Mouse (Mus musculus) heart, postnatal 0 days (tissue): ENCODE results near the gene C4bp. TPM values are rescaled to one million over a fixed set of nuclear protein-coding genes. Genes with fewer than 3 reads are reported as not detected.

Experiments
- ATAC-seq: fragments of 200-750 bp; cut with Nextera tagmentation; 2 replicates; pipeline ENCODE4 v1.8.0; 2017; ENCODE audit warnings: low read depth, moderate number of reproducible peaks, moderate library complexity; ENCODE audit not compliant: insufficient read depth
- DNase-seq: peaks from one replicate; pipeline ENCODE4 v3.0.0-alpha.2; 2016; ENCODE audit warnings: low spot score
- H3K27ac ChIP-seq: fragments of 300-500 bp; sonication (generic); 2 replicates; pipeline ENCODE4 v1.5.1; 2014; ENCODE audit warnings: low read depth, mild to moderate bottlenecking
- H3K27me3 ChIP-seq: fragments of 300-500 bp; sonication (generic); 2 replicates; pipeline ENCODE4 v1.6.1; 2014; ENCODE audit warnings: low read length, mixed read lengths; ENCODE audit not compliant: control insufficient read depth, insufficient read depth
- H3K36me3 ChIP-seq: fragments of 300-500 bp; sonication (generic); replicated peaks from 2 replicates; pipeline ENCODE4 v1.6.1; 2014; ENCODE audit warnings: low read length, mixed read lengths; ENCODE audit not compliant: control insufficient read depth, insufficient read depth
- H3K4me1 ChIP-seq: fragments of 300-500 bp; sonication (generic); 2 replicates; pipeline ENCODE4 v1.6.1; 2014; ENCODE audit warnings: antibody characterized with exemption; ENCODE audit not compliant: control insufficient read depth, insufficient read depth
- H3K4me2 ChIP-seq: fragments of 300-500 bp; sonication (generic); 2 replicates; pipeline ENCODE4 v1.6.1; 2014; ENCODE audit warnings: low read depth, mild to moderate bottlenecking, low read length, moderate library complexity
- H3K4me3 ChIP-seq: fragments of 300-500 bp; sonication (generic); 2 replicates; pipeline ENCODE4 v1.5.1; 2014; ENCODE audit warnings: low read depth, low read length
- H3K9ac ChIP-seq: fragments of 300-500 bp; sonication (generic); replicated peaks from 2 replicates; pipeline ENCODE4 v1.6.1; 2014; ENCODE audit warnings: low read depth, low read length, mixed read lengths
- H3K9me3 ChIP-seq: fragments of 300-500 bp; sonication (generic); replicated peaks from 2 replicates; pipeline ENCODE4 v1.6.1; 2016; ENCODE audit warnings: low read length; ENCODE audit not compliant: control insufficient read depth
- CTCF ChIP-seq: IDR thresholded peaks from 2 replicates; pipeline ENCODE4 v1.5.1; 2016; ENCODE audit warnings: antibody characterized with exemption, control low read depth, low read depth
- EP300 ChIP-seq: IDR thresholded peaks from 2 replicates; pipeline ENCODE4 v1.6.1; 2016; ENCODE audit warnings: antibody characterized with exemption, low read depth
- WGBS: fragments of 180-500 bp; shearing (Covaris S2); extraction: QIAGEN DNeasy Blood & Tissue Kit; methylation state at CpG from one replicate; pipeline ENCODE4 v1.1.7; 2014; 5-methylcytosine and 5-hydroxymethylcytosine counted together
- polyA plus RNA-seq: library from polyadenylated mRNA; unstranded; fragments of >200 nt; fragmentation: Nextera tagmentation; extraction: Ambion mirVana; gene quantifications from 2 replicates; pipeline ENCODE4 v1.2.1, GENCODE M21; 2015
- total RNA-seq: library from RNA; depleted of rRNA; stranded (reverse); fragments of >200 nt; gene quantifications from 2 replicates; pipeline ENCODE4 v1.2.3, GENCODE M21; 2014; ENCODE audit warnings: low replicate concordance; rRNA removed

Gene C4bp
- total and polyA plus RNA-seq, 2 experiments from 2014 or later: not detected

- Histone ChIP-seq H3K9me3 (no peaks in the 10 kb centered on the region), H3K27ac (no peak overlapping the region), H3K4me3 (no peak overlapping the region), H3K36me3 (no peaks in the 10 kb centered on the region), H3K4me1 (no peaks in the 10 kb centered on the region), H3K4me2 (no peak overlapping the region), H3K9ac (no peak overlapping the region), H3K27me3 (no peaks in the 10 kb centered on the region)
- peak; percentile 62; the same call in 1 of the 2 replicates for ATAC-seq
- 55% methylated on average over 9 of the region's 9 CpGs for WGBS
- no peak for TF ChIP-seq CTCF
- TF ChIP-seq EP300: no peak
- peak; percentile 21 for DNase-seq
Measured at GRCm38 (mm10) chr1:130588659-130589058, 72.8 kb downstream of the C4bp start.

Other genes with a start within 250 kb of the C4bp start
- not detected in 2 replicates for gene Cd55b, start 238.6 kb downstream of the C4bp start, total RNA-seq
- not detected in 2 replicates for gene Cd55b, start 238.6 kb downstream of the C4bp start, polyA plus RNA-seq
- 9.9 and 13.9 TPM in 2 replicates for gene Cd55, start 198.9 kb downstream of the C4bp start, total RNA-seq
- 9.0 and 10.0 TPM in 2 replicates for gene Cd55, start 198.9 kb downstream of the C4bp start, polyA plus RNA-seq
- gene Zp3r, start 32.0 kb downstream of the C4bp start, total RNA-seq: not detected in 2 replicates
- gene Zp3r, start 32.0 kb downstream of the C4bp start, polyA plus RNA-seq: not detected in 2 replicates
- not detected in 2 replicates for gene Gm29427, start 54.2 kb upstream of the C4bp start, total RNA-seq
- gene Gm29427, start 54.2 kb upstream of the C4bp start, polyA plus RNA-seq: not detected in 2 replicates
- gene Yod1, start 55.7 kb upstream of the C4bp start, total RNA-seq: 4.6 and 4.9 TPM in 2 replicates
- 6.4 and 6.5 TPM in 2 replicates for gene Yod1, start 55.7 kb upstream of the C4bp start, polyA plus RNA-seq
- gene Pfkfb2, start 67.6 kb upstream of the C4bp start, total RNA-seq: 19.0 and 19.8 TPM in 2 replicates
- gene Pfkfb2, start 67.6 kb upstream of the C4bp start, polyA plus RNA-seq: 5.2 and 8.2 TPM in 2 replicates
- gene AA986860, start 70.3 kb upstream of the C4bp start, total RNA-seq: 1.8 and 2.3 TPM in 2 replicates
- 0.30 and 0.48 TPM in 2 replicates for gene AA986860, start 70.3 kb upstream of the C4bp start, polyA plus RNA-seq
- gene Fcamr, start 139.3 kb upstream of the C4bp start, total RNA-seq: 2.8 TPM in 1 of 2 replicates, not detected in the other
- 0.15 and 0.19 TPM in 2 replicates for gene Fcamr, start 139.3 kb upstream of the C4bp start, polyA plus RNA-seq
- gene Pigr, start 165.1 kb upstream of the C4bp start, total RNA-seq: not detected in 2 replicates
- 0.05 and 0.07 TPM in 2 replicates for gene Pigr, start 165.1 kb upstream of the C4bp start, polyA plus RNA-seq
- gene Fcmr, start 204.0 kb upstream of the C4bp start, total RNA-seq: not detected in 2 replicates
- gene Fcmr, start 204.0 kb upstream of the C4bp start, polyA plus RNA-seq: 1.7 and 1.9 TPM in 2 replicates
- not detected in 2 replicates for gene Il24, start 225.8 kb upstream of the C4bp start, total RNA-seq
- gene Il24, start 225.8 kb upstream of the C4bp start, polyA plus RNA-seq: not detected in 2 replicates
- not detected in 2 replicates for gene Il20, start 249.8 kb upstream of the C4bp start, total RNA-seq
- gene Il20, start 249.8 kb upstream of the C4bp start, polyA plus RNA-seq: not detected in 2 replicates